Mouse (Mus musculus) kidney, adult 8-10 months (tissue): ENCODE data around the gene Mid1ip1.

ENCODE experiments used
- DNase-seq, 2 experiments: peaks; one replicate each; pipeline ENCODE4 v3.0.0; 2022

The Mid1ip1 gene

GRCm38 (mm10) chrX:10714696-10715140 is at the start of gene Mid1ip1:
TSS of gene Mid1ip1 (plus strand) at chrX:10715013.
- peak; percentile 92 to 95 for DNase-seq

- DNase-seq: peak; percentile 27 to 62
Observed at GRCm38 (mm10) chrX:10694455-10695180, 20.2 kb upstream of the Mid1ip1 start.

DNA sequence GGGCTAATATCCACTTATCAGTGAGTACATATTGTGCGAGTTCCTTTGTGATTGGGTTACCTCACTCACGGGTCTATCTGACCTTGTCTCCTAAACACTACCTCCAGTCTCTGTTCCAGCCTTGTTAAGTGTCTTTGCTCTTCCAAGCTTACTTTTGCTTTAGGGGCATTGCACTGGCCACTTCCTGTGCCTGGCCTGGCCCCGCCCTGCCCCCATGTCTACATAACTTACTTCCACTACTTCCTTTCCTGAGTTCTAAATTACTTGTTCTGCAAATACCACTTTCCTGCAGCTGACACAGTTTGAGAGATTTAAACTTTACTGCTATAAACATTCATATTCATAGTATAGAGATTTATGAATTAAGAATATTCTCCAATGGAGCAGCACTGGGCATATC is 8.1 kb upstream of the Mid1ip1 start:
- no peak for DNase-seq

GRCm38 (mm10) chrX:10713839-10714637 is 775 bp upstream of the Mid1ip1 start:
- peak; percentile 27 to 30 for DNase-seq

GRCm38 (mm10) chrX:10716917-10717763 is 2.3 kb downstream of the Mid1ip1 start:
- peak; percentile 90 to 91 for DNase-seq

DNA sequence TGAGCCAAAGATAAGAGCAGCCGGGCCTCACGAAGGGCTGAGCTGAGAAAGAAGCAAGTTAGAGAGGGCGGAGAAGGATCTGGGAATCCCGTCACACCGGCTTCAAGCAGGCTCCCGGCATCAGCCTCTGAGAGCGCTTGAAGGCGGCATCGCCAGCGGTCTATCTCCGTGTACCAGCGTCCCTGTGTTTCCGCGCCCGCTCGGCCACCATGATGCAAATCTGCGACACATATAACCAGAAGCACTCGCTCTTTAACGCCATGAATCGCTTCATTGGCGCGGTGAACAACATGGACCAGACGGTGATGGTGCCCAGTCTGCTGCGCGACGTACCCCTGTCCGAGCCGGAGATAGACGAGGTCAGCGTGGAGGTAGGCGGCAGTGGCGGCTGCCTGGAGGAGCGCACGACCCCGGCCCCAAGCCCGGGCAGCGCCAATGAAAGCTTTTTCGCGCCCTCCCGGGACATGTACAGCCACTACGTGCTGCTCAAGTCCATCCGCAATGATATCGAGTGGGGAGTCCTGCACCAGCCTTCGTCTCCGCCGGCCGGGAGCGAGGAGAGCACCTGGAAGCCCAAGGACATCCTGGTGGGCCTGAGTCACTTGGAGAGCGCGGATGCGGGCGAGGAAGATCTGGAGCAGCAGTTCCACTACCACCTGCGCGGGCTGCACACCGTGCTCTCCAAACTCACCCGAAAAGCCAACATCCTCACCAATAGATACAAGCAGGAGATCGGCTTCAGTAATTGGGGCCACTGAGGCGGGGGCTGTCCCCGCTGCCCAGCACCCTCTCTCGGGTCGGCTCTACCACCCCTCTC is 3.4 kb downstream of the Mid1ip1 start:
- DNase-seq: no peak

DNA sequence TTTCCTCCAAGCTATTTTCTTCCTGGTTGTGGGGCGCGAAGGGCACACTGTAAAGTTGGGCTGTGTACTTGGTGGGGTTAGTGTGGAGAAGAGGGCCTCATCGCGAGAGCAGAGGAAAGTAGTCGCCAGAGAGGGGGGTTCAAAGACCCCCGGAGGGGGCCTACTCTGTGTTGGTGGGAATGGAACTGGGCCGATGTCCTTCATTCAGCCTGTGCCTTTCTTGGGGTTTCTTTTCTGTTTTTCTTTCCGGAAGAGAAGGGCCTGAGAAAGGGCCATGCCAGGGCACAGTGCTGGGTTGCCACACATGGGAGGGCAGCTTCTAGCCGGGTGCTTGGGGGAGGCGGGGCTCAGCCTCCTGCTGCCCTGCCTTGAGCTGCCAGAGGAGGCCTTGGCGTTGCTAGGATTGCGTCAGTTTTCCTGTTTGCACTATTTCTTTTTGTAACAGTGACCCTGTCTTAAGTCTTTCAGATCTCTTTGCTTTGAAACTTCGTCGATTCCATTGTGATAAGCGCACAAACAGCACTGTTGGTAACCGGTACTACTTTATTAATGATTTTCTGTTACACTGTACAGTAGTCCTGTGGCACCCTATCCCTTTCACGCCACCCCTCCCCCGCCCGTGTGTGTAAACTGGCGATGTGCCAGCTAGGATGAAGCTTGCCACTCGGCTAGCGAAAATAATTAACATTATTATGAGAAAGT is 4.2 kb downstream of the Mid1ip1 start:
- DNase-seq: peak; percentile 65 to 66

DNA sequence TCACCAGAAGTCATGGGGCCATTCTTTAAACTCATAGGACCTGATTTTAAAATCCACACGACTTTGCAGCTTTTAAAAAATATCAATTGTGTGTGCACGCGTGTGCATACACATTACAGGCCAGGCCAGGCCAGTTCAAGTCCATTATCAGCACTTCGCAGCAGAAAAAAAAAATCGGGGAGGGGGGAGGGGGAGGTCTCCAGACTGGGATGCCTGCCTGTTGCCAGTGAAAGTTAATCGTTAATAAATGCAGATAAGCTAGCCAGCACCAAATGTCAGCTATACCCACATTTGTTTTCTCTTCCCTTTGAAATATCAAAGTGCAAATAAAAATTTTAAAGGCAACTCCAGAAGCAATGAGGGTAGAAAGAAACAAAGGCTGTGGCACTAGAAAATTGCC is 5.6 kb downstream of the Mid1ip1 start:
- DNase-seq: no peak

DNA sequence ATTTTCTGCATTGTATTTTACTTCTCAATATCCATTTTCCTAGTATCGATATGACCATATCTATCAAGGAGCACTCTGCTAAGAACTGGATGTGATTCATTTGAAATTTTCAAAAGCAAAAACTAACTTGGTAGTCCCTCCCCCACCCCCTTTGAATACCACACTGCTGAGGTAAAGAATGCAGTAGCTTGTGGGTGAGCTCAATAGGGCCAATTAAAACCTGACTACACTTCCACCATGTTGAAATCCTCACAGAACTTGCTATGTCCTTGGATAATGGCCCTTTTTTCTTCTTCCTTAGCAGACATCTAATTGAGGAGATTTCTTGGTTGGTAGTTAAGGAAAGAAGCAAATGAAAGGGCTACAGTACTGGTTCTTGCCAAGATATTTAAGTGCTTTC is 9.8 kb downstream of the Mid1ip1 start:
- no peak for DNase-seq

DNA sequence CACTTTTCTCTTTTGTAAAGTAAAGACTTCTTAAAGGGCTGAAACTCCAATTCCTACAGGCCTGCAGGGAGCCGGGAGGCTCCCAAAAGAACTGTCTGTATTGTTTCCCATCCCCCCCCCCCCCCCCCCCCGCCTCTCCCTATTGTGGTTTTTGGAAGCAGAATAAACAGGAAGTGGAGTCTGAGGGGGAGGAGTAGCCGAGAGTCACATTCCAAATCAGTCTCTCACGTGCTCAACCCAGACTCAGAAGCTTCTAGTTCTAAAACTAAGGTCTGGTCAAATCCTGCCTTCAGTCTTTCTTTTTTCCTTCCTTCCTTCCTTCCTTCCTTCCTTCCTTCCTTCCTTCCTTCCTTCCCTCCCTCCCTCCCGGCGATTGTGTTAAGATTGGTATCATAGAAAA is 14.7 kb downstream of the Mid1ip1 start:
- DNase-seq: no peak

DNA sequence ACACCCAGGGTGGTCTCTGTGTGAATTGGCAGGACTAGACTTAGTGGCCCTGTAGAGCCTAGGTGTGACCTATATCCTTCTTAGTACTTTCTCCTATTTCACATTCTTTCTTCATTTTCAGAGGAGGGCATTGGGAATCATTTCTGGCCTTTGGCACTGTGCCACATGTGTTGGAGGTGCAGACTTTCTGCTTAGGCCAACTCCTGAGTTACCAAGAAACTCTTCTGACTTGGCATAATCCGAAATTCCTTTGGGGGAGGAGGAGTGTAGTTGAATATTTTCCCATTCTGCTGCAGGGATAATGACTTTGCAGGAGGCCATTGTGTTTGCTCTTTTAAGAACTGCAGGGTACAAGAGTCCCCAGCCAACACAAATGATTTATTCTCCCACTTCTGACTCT is 19.6 kb downstream of the Mid1ip1 start:
- peak; percentile 69 to 70 for DNase-seq

- DNase-seq: no peak
Observed at GRCm38 (mm10) chrX:10734874-10735273, 20.1 kb downstream of the Mid1ip1 start.

DNA sequence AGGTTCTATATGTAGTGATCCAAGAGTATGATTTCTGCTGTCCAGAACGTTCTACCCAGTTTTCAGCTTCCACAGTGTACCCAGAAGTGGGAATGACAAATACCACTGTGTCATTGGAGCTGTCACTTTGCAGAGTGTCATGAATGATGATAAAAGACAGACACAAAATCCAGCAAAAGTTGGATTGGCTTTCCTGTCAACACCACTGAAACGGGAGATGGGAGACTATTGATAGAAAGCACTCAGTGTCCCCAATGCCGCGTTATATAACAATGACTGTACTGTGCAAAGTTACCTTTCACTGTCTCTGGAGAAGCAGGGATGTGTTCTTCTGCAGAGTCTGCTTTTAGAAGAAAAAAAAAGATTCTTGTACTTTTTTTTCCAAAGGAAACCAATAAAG is 44.1 kb downstream of the Mid1ip1 start:
- DNase-seq: no peak

- DNase-seq: no peak
Observed at GRCm38 (mm10) chrX:10763476-10764016, 48.7 kb downstream of the Mid1ip1 start.
